ENCODE assay signal across 13 mouse cellular contexts in the genomic region with DNA sequence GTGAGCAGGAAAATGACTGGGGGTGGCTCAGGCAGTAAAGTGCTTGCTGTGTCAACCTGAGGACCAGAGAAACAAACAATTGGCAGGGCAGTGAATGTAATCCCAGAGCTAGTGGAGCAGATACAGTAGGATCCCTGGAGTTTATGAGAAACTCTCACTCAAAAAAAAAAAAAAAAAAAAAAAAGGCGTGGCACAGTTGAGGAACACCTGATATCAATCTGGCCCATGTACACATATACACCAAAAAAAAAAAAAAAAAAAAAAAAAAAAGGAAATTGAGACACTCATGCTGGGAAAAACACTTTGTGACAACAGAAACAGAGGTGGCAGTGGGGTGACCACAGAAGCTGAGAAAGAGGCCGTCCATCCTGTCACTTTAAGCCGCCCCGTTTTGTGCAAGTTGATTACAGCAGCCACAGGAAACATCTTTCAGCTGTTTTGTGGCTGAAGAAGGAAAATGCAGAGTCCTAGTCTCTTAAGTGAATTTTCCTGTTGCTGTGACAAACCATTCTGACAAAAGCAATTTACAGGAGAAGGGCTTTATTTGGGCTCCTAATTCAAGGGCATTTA. TPM values are rescaled to one million over a fixed set of nuclear protein-coding genes. Genes with fewer than 3 reads are reported as not detected.
DNase-seq lines count a peak whose midpoint lies in the region; ATAC-seq and TF ChIP-seq lines count a peak whose summit lies in the region.
"Had no signal": no experiment of that assay in that cellular context is flagged by ENCODE, and none has a peak within 500 bp of the region (broad histone marks: within the 10 kb centered on the region; RNA-seq: fewer than 3 reads in every experiment).

No protein-coding gene starts in this region.

- DNase-seq in heart, postnatal 36 days: no peak
- DNase-seq in stomach, postnatal 0 days (ENCODE audit: low spot score): no peak
- no peak for DNase-seq in layer of hippocampus, adult 8-10 months (ENCODE audit: low spot score in 2 of 2)
- no peak for DNase-seq in adrenal gland, adult 18-20 months (ENCODE audit: low spot score in 2 of 2)
- DNase-seq: adrenal gland, adult 2 months; cerebellum, postnatal 10 days had no signal

- no peak overlapping the region for H3K4me3 ChIP-seq in heart, embryonic 16.5 days (ENCODE audit: low read length)
- H3K4me3 ChIP-seq in stomach, embryonic 14.5 days (ENCODE audit: low read depth, low read length): no peak overlapping the region
- H3K4me3 ChIP-seq in stomach, postnatal 0 days (ENCODE audit: low read depth, low read length): no peak overlapping the region
- no peak overlapping the region for H3K4me3 ChIP-seq in liver, embryonic 12.5 days
- H3K4me3 ChIP-seq in hindbrain, embryonic 13.5 days: no peak overlapping the region
- H3K4me3 ChIP-seq: erythroblast, embryonic 14.5 days; intestine, embryonic 15.5 days; midbrain, embryonic 13.5 days had no signal

- H3K27ac ChIP-seq in heart, embryonic 16.5 days (ENCODE audit: low read length): peak overlapping the region; percentile 63
- H3K27ac ChIP-seq in stomach, embryonic 14.5 days (ENCODE audit: low read length): 0 out of 2 replicates have a peak overlapping the region, but pooled peaks have one; percentile 33
- no peak overlapping the region; the same call in 1 of the 2 replicates for H3K27ac ChIP-seq in stomach, postnatal 0 days (replicated peaks)
- peak overlapping the region; percentile 48; the same call in 1 of the 2 replicates for H3K27ac ChIP-seq in liver, embryonic 12.5 days
- H3K27ac ChIP-seq in hindbrain, embryonic 13.5 days: no peak overlapping the region
- H3K27ac ChIP-seq: midbrain, embryonic 13.5 days had no signal

- no peak overlapping the region for H3K4me2 ChIP-seq in heart, embryonic 16.5 days (ENCODE audit: low read depth, low read length)
- H3K4me2 ChIP-seq in stomach, embryonic 14.5 days (replicated peaks; ENCODE audit: low read depth, low read length): no peak overlapping the region
- no peak overlapping the region for H3K4me2 ChIP-seq in stomach, postnatal 0 days (replicated peaks; ENCODE audit: low read depth)
- no peak overlapping the region for H3K4me2 ChIP-seq in liver, embryonic 12.5 days
- no peak overlapping the region for H3K4me2 ChIP-seq in hindbrain, embryonic 13.5 days
- H3K4me2 ChIP-seq: intestine, embryonic 15.5 days; midbrain, embryonic 13.5 days had no signal

- no peaks in the 10 kb centered on the region for H3K27me3 ChIP-seq in heart, embryonic 16.5 days (ENCODE audit: control insufficient read depth, insufficient read depth, low read length)
- H3K27me3 ChIP-seq in stomach, embryonic 14.5 days (ENCODE audit: control insufficient read depth, insufficient read depth, low read length): no peaks in the 10 kb centered on the region
- H3K27me3 ChIP-seq in stomach, postnatal 0 days (ENCODE audit: control insufficient read depth, insufficient read depth, low read length): no peaks in the 10 kb centered on the region
- peaks cover 8% of the 10 kb centered on the region; the same call in 1 of the 2 replicates for H3K27me3 ChIP-seq in liver, embryonic 12.5 days (replicated peaks)
- no peaks in the 10 kb centered on the region for H3K27me3 ChIP-seq in hindbrain, embryonic 13.5 days
- H3K27me3 ChIP-seq: intestine, embryonic 15.5 days; midbrain, embryonic 13.5 days had no signal

- no peak for TF ChIP-seq EP300 in stomach, postnatal 0 days (optimal IDR thresholded peaks at IDR 0.05)

- WGBS in heart, embryonic 16.5 days: 61% methylated on average over 4 of the region's 4 CpGs
- 45% methylated on average over 4 of the region's 4 CpGs for WGBS in stomach, embryonic 14.5 days
- 47% methylated on average over 4 of the region's 4 CpGs for WGBS in stomach, postnatal 0 days
- WGBS in liver, embryonic 12.5 days (ENCODE audit: insufficient replicate concordance): 18% methylated on average over 3 of the region's 4 CpGs
- 83% methylated on average over 4 of the region's 4 CpGs for WGBS in hindbrain, embryonic 13.5 days

- no peak overlapping the region for H3K9ac ChIP-seq in heart, embryonic 16.5 days (ENCODE audit: low read length)
- no peak overlapping the region for H3K9ac ChIP-seq in stomach, embryonic 14.5 days (replicated peaks; ENCODE audit: low read depth, low read length)
- no peak overlapping the region for H3K9ac ChIP-seq in stomach, postnatal 0 days (ENCODE audit: low read length)
- no peak overlapping the region for H3K9ac ChIP-seq in liver, embryonic 12.5 days
- H3K9ac ChIP-seq in hindbrain, embryonic 13.5 days: no peak overlapping the region
- H3K9ac ChIP-seq: intestine, embryonic 15.5 days; midbrain, embryonic 13.5 days had no signal

- H3K36me3 ChIP-seq in heart, embryonic 16.5 days (ENCODE audit: control insufficient read depth, insufficient read depth): no peaks in the 10 kb centered on the region
- H3K36me3 ChIP-seq in stomach, embryonic 14.5 days (ENCODE audit: control insufficient read depth, insufficient read depth, low read length): no peaks in the 10 kb centered on the region
- H3K36me3 ChIP-seq in stomach, postnatal 0 days (ENCODE audit: control insufficient read depth, insufficient read depth, low read length): no peaks in the 10 kb centered on the region
- no peaks in the 10 kb centered on the region for H3K36me3 ChIP-seq in liver, embryonic 12.5 days
- no peaks in the 10 kb centered on the region for H3K36me3 ChIP-seq in hindbrain, embryonic 13.5 days
- H3K36me3 ChIP-seq: intestine, embryonic 15.5 days; midbrain, embryonic 13.5 days had no signal

- TF ChIP-seq CTCF in stomach, postnatal 0 days (IDR thresholded peaks at IDR 0.05; ENCODE audit: low read depth): no peak

- no peak for ATAC-seq in heart, embryonic 16.5 days (replicated peaks; ENCODE audit: extremely low read depth, insufficient read depth, low FRiP score)
- ATAC-seq in stomach, embryonic 14.5 days (ENCODE audit: insufficient number of reproducible peaks, insufficient read depth, low FRiP score, low read depth): no peak
- ATAC-seq in stomach, postnatal 0 days (ENCODE audit: low FRiP score, low TSS enrichment): no peak
- ATAC-seq in liver, embryonic 12.5 days: no peak
- no peak for ATAC-seq in hindbrain, embryonic 13.5 days (ENCODE audit: low FRiP score)
- ATAC-seq: intestine, embryonic 15.5 days; midbrain, embryonic 13.5 days had no signal

- no peaks in the 10 kb centered on the region for H3K9me3 ChIP-seq in heart, embryonic 16.5 days (replicated peaks; ENCODE audit: control insufficient read depth, low read length)
- H3K9me3 ChIP-seq in stomach, embryonic 14.5 days (ENCODE audit: control insufficient read depth, low read depth, low read length): no peaks in the 10 kb centered on the region
- H3K9me3 ChIP-seq in stomach, postnatal 0 days (ENCODE audit: control insufficient read depth, low read length): no peaks in the 10 kb centered on the region
- H3K9me3 ChIP-seq in liver, embryonic 12.5 days (replicated peaks): no peaks in the 10 kb centered on the region
- no peaks in the 10 kb centered on the region for H3K9me3 ChIP-seq in hindbrain, embryonic 13.5 days
- H3K9me3 ChIP-seq: intestine, embryonic 15.5 days; midbrain, embryonic 13.5 days had no signal

- intact Hi-C loops in heart, postnatal 36 days (cut with DNase I): no loop called here

- H3K4me1 ChIP-seq in heart, embryonic 16.5 days (ENCODE audit: control insufficient read depth, insufficient read depth, low read length): 0 out of 2 replicates have a peak, but pooled peaks cover 2% of the 10 kb centered on the region
- no peaks in the 10 kb centered on the region for H3K4me1 ChIP-seq in stomach, embryonic 14.5 days (ENCODE audit: control insufficient read depth, insufficient read depth, low read length)
- no peaks in the 10 kb centered on the region for H3K4me1 ChIP-seq in stomach, postnatal 0 days (replicated peaks; ENCODE audit: control insufficient read depth, insufficient read depth)
- peaks cover 25% of the 10 kb centered on the region for H3K4me1 ChIP-seq in liver, embryonic 12.5 days
- no peaks in the 10 kb centered on the region for H3K4me1 ChIP-seq in hindbrain, embryonic 13.5 days (replicated peaks)
- H3K4me1 ChIP-seq: intestine, embryonic 15.5 days; midbrain, embryonic 13.5 days had no signal

RNA-seq across cellular contexts. Expression of a gene that starts 21.7 kb away (rescaled TPM):
- polyA plus RNA-seq in heart, embryonic 16.5 days (2015; fragmentation: Nextera tagmentation; extraction: Ambion mirVana): 43.3 and 45.9 TPM in 2 replicates
- total RNA-seq in heart, postnatal 36 days (2021): 10 to 100 TPM; 70.9 to 74.9 TPM
- polyA plus RNA-seq in stomach, embryonic 14.5 days (2014; fragmentation: Nextera tagmentation; extraction: Ambion mirVana): 58.9 and 60.5 TPM in 2 replicates
- polyA plus RNA-seq in stomach, postnatal 0 days (2015; fragmentation: Nextera tagmentation; extraction: Ambion mirVana): 25.2 and 28.8 TPM in 2 replicates
- polyA plus RNA-seq in liver, embryonic 12.5 days (2016; fragmentation: Nextera tagmentation; extraction: Ambion mirVana): 31.6 and 33.4 TPM in 2 replicates
- total RNA-seq in layer of hippocampus, adult 8-10 months (2022): 10 to 100 TPM; 81.4 to 88.7 (median 86.1) TPM
- polyA plus RNA-seq in hindbrain, embryonic 13.5 days (2015; fragmentation: Nextera tagmentation; extraction: Ambion mirVana): 58.1 and 61.0 TPM in 2 replicates
- 100 to 1,000 TPM in 1 of 2 experiments, 10 to 100 TPM in 1; 94.7 to 121 TPM for total RNA-seq in adrenal gland, adult 18-20 months (2021)

Comparison
In these comparisons a context has a peak if more than half of its experiments do, and no peak if none do; other contexts are left out.
1. H3K27ac ChIP-seq: peak in heart, embryonic 16.5 days (single experiment), stomach, embryonic 14.5 days (single experiment) and liver, embryonic 12.5 days (single experiment); none in stomach, postnatal 0 days (single experiment) and hindbrain, embryonic 13.5 days (single experiment).